Mouse (Mus musculus): ENCODE data around the gene Akap9. TPM values are rescaled to one million over a fixed set of nuclear protein-coding genes. Genes with fewer than 3 reads are reported as not detected.

The Akap9 gene
- polyA plus RNA-seq (2012; rRNA removed; ENCODE audit: low replicate concordance), result 2.6 and 7.3 TPM in 2 replicates

DNA sequence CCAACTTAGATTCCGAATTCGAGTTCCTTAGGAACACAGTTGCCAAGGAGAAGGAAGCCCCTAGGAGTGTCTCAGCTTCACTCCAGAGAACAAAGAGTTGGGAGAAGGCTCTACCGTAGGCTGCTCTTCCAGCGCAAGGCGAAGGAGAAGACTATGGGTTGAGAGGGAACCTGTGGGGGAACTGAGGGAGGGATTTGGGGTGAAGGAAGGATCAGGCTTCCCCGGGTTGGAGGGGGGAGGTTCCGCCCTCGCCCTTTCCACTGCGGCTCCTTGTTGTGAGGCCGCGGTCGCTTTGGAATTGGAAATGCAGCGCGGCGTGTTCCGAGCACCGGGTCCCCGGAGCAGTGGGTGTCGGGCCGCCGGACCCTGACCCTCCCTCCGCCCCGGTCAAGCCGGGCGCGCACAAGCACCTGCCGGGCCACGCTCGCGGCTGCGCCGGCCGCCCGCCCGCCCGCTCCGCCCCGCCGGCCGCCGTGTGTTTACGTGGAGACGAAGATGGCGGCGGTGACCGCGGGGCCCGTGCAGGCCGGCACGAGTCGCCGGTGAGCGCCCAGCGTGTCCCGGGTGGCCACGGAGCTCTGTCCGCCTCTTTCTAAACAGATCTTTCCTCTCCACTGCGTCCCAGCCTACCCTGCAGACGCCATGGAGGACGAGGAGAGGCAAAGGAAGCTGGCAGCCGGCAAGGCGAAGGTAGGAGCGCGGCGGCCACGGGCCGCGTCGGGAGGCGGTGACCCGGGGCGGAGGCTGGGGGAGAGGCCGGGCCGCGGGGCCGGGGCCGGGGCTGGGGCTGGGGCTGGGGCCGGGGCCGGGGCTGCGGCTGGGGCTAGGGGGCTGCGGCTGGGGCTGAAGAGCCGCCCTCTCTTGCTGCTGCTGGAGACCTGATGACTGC, at the start of gene Akap9:
TSS of gene Akap9 (plus strand) at position 254 of the 889 bp plus-strand sequence.

DNA sequence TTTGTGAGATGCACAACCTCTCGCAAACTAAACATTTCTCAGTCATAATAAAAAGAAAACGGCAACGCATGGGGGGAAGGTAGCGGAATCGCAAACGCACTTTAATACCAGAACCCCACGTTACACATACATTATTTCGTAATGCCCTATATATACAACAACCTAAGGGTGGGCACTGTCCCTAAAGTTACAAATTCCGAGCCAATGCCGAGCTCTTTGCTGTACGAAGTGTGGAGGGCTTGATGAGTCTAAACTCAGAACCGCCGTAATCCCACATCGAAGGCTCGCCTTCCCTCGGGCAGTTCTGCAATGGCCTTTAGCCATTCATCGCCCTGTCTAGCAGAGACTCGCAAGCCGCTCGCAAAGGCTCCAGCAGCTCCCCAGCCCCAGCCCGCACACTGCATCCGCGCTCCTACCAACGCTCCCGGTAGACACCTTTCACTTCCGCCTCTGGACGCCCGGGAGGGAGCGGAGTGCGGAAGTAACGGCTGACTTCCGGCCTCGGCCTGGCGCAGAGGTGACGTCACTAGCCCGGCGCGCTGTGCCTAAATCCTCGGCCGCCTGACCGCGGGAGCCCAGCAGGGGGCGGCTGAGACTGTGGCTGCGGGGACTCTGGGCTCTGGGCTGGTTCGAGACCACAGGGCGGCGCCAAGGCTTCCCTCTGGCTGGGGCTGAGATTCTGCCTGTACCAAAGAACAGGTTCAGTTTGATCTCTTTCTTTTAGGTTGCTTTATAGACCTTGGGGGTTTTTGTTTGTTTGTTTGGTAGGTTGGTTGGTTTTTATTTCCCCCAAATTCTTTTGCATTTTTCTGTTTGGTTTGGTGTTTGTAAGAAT, 34.2 kb upstream of the Akap9 start, which contains the start of gene Mterf1a:
TSS of gene Mterf1a (minus strand) at position 475 of the 835 bp plus-strand sequence.

DNA sequence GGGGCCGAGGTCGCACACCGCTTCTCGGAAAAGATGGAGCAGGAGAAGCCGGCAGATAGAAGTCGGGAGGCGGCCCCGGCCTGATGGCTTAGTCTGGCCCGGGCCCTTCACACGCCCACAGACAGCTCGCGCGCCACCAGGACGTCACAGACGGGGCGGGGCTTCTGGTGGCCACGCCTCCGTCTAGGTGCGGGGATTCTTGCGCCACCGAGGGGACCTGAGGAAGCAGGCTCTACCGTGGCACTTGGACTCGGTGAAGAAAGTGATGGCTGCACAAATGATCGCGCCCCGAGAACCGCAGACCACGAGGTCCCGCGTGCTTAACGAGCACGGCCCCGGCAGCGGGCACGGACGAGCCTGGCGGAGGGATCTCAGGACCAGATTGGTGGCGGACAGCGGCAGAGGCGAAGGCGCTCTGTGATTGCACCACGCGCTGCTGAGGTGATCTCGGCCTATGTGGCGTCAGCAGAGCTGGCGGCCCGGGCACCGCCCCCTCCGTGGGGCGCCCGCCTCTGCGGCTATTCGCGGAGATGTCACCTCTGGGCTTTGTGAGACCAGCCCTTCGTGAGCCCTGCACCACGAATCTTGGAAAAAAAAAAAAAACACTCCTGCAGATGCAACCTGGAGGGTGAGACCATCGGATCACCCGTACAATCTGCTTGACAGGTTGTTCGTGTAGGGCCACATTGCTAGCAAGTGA, 176.6 kb downstream of the Akap9 start, which contains the start of gene Cyp51:
TSS of gene Cyp51 (minus strand) at position 406 of the 700 bp plus-strand sequence.

Other genes starting within 250 kb of the Akap9 start
- gene Ankib1, start 125.1 kb upstream of the Akap9 start, polyA plus RNA-seq (2012; rRNA removed; ENCODE audit: low replicate concordance), result 2.8 and 4.7 TPM in 2 replicates
- 0.77 and 1.0 TPM in 2 replicates for gene Krit1, start 124.9 kb upstream of the Akap9 start, polyA plus RNA-seq (2012; rRNA removed; ENCODE audit: low replicate concordance)
- gene Lrrd1, start 82.9 kb upstream of the Akap9 start, polyA plus RNA-seq (2012; rRNA removed; ENCODE audit: low replicate concordance), result 0.19 TPM in 1 of 2 replicates, not detected in the other
- gene Mterf1a, start 34.1 kb upstream of the Akap9 start, polyA plus RNA-seq (2012; rRNA removed; ENCODE audit: low replicate concordance), result 0.19 and 0.48 TPM in 2 replicates
- gene Cyp51, start 176.7 kb downstream of the Akap9 start, polyA plus RNA-seq (2012; rRNA removed; ENCODE audit: low replicate concordance), result 21.0 and 49.8 TPM in 2 replicates